Mouse (Mus musculus) layer of hippocampus, adult 9-10 months (tissue): ENCODE results near the gene Btg3.
"Not testable (repeated sequence)": the region's sequence is repeated elsewhere in the genome, so short reads cannot be mapped to it uniquely, and the experiment has no call there.

Experiments
- DNase-seq: peaks from one replicate; pipeline ENCODE4 v3.0.0; 2022; ENCODE audit warnings: low spot score

Btg3 gene

DNA sequence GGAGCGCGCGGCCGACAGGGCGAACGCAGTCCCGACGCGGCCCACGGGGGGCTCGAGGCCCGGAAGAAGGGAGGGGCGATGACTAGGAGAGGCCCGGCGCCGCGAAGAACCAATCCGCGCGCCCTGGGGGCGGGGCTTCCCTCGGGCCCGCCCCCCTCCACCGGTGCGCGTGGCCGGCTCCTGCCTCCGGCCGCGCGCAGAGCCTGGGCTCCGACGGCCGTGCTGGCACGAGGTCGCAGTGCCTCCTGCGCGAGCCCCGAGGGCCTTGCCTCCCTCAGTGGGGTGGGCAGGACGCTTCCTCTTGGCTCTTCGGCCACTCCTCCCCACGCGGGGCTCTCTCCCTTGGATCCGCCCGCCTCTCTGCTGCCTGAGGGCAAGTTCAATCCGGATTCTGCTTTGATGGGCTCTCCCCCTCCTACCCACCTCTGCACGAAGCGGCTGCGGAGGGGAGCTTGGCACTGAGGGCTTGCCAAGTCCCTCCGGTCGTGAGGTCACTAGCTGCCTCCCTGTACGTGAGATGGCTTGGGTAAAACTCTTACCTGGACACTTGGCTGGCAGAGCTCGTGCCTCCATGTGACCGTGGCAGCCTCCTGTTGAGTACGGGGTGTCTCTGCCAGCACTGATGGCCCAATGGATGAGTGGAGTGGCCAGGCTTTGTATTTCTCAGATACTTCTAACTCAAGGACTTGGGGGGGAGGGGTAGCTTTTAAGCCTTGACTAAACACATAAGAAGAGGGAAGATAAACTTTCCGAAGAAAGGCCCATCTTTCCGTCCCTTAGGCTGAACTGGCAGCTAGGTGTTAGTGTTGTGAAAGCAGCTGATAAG, at the start of gene Btg3:
Gene Btg3 (minus strand): TSS at position 448 of the 826 bp plus-strand sequence.
- DNase-seq, result peak; percentile 20

DNA sequence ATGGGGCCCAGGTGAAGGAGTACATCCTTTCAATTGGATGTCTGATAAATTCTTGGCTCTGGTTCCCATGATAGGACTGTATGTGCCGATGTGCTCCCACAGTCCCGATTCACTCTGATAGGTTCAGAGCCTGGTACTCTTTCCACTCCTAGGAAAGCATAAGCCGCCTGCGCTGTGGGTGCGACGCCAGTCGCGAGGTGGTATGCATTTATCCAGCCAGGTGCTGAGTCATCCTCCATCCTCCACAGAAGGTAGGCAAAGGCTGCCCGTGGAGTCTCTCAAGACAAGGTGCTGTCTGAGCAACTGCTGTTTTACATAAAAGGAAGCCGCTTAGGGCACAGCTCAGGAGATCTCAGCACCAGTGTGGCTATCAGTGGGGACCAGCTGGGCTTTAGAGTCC, 40.7 kb upstream of the Btg3 start:
- no peak for DNase-seq

GRCm38 (mm10) chr16:78416500-78416899, 39.5 kb upstream of the Btg3 start:
- no peak for DNase-seq

GRCm38 (mm10) chr16:78409991-78410390, 33.0 kb upstream of the Btg3 start:
- DNase-seq, result no peak

DNA sequence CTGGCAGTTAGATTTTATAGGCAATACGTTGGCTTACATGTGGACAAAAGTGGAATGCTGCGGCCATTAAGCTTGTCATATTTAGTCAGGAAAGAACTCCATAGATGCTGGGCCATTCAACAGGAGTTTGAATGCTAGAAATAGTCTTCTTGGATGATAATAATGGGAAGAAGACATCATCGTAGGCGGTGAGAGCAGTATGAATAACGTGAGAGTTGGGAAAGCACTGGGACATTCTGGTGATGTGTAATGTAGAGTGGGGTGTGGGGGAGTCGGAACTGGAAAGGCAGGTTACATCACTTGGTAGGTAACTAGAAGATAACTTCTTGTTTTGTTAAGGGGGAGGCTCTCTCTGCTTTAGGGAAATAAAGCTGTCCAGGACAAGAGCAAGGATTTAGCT, 30.9 kb upstream of the Btg3 start:
- DNase-seq, result no peak

DNA sequence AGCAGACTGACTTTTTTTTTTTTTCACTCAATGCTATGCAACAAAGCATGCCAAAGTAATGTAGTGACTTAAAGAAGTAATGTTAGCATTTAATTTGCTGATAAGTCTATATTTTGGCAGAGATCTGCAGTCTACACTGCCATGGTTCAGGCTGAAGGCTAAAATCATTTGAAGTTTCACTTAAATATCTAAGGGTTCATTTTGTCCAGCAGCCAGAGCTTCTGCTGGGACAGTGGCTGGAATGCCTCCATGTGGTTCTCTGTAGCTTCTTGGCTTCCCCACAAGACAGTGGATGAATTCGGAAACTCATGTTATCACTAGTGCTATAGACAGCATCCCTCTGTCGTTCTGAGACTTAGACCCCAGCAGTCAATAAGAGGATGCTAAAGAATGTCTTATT, 29.7 kb upstream of the Btg3 start:
- no peak for DNase-seq

GRCm38 (mm10) chr16:78402316-78402715, 25.3 kb upstream of the Btg3 start:
- DNase-seq, result no peak

DNA sequence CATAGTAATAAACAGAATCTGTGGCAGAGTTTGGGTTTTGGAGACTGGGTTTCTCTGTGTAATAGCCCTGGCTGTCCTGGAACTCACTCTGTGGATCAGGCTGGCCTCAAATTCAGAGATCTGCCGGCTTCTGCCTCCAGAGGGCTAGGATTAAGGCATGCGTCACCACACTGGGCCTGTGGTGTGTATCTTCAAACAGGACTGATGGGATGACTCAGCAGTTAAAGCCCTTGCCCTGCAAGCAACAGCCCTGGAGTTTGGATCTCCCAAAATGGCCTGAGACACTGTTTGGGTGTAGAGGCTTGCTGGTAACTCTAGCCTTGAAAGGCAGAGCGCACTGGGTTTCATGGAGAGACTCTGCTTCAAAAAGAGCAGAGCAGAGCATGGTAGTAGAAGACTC, 22.4 kb upstream of the Btg3 start:
- DNase-seq, result no peak

GRCm38 (mm10) chr16:78398734-78399133, 21.7 kb upstream of the Btg3 start:
- no peak for DNase-seq

- no peak for DNase-seq
Measured at GRCm38 (mm10) chr16:78391354-78391753, 14.4 kb upstream of the Btg3 start.

GRCm38 (mm10) chr16:78389986-78390385, 13.0 kb upstream of the Btg3 start:
- DNase-seq, result no peak

GRCm38 (mm10) chr16:78389122-78389521, 12.1 kb upstream of the Btg3 start:
- no peak for DNase-seq

DNA sequence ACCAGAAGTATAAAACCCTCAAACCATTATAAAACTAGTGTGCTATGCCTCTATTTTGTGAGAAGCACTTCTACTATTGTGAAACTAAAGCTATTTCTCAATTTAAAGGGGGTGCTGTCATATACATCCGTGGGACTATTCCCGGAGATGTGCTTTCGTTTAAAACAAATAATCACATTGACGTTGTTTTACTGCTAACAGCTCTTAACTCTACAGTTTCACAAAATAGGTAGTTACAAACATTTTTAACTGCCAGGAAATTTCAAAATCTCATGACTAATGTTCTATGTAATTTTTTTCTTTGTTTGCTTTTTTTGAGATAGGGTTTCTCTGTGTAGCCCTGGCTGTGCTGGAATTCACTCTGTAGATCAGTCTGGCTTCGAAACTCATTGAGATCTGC, 1.5 kb upstream of the Btg3 start:
- no peak for DNase-seq

DNA sequence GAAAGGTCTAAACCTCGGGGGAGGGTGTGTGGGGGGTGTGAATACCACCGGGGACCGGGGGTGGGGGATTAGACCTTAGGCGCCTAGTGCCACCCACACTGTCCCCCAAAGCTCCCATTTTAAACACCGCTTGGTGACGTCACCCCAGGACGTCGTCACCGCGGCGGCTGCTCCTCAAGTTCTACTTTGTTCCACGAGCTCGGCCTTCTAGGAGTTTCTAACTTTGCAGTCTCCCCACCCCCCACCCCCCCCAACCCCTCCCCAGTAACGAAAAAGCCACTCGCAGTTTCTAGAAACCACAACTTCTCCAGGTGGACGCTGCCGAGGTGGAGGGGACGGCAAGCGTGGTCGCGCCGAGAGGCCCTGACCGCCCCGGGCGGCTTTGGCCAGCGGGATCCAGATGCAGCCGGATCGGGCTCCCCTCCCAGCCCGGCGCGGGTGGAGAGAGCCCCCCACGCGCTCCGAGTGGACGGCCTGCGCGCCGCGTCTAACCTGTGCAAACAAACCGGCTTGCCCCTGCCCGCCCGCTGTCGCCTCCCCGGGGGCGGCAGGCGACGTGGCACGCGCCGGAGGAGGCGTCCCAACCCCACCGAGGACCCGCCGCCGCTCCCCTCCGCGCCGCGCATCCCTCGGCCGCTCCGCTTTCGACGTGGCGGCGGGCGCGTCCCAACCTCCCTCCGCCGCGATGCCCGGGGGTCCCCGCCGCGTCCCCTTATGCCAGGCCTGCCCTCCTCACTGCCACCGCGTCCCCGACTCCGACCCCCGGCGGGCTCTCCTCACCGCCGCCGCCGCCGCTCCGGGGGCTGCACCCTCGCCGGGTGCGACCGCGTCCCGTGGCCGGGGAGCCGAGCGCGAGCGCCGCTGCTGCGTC, 936 bp downstream of the Btg3 start:
- no peak for DNase-seq

DNA sequence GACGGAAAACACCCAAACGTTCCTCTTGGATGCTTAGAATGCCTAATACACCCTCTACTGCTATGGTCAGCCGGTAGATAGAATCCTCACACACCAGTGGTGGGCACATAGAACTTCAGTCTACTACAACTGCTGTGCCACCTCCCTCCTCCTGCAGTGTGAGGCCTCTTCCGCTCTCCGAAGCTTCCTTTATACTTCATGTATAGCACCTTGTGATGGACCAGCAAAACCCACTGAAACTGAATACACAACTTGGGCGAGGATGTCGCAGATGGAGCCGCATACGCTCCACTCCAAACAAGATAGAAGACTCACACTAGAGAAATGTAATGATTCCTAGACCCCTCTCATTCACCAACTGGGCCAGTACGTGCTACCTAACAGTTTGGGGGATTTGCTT, 1.8 kb downstream of the Btg3 start:
- DNase-seq, result no peak

- DNase-seq, result no peak
Measured at GRCm38 (mm10) chr16:78373743-78374142, 3.2 kb downstream of the Btg3 start.

DNA sequence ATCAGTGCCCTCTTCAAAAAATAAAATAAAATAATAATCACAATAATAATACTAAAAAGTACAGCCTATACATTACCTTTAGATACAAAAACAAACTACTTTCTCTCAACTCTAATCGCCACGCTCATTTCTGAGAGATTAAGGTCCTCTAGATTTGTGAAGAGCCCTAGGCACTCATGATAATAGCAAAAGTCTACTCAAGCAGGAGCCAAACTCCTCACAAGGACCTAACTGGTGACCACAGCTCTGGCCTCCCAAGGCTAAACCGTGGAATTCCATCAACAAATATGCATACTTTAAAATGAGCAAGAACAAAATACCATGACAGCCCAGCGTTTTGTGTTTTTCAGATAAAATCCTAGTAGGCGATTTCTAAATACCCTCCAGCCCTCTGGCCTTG, 4.2 kb downstream of the Btg3 start:
- DNase-seq, result no peak

GRCm38 (mm10) chr16:78371491-78372046, 5.4 kb downstream of the Btg3 start:
- DNase-seq, result no peak

DNA sequence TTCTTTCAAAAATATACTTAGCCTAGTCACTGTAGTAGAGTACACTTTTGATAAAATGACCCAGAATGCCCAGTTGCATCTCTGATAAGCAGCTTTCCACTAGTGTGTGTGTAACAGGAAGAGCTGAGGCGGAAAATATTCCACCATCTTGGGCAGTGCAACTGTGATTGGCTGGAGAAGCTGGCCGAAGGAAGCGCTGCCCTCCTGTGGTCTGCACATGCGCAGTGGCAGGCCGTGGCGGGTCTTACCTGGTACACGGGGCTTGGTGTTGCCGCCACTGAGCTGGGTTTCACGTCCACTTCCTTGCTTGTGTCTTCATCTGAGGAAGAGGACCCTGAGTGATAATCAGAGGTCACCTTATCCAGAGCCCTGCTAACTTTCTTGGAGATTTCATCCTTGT, 12.4 kb downstream of the Btg3 start:
- not testable (repeated sequence) for DNase-seq

- DNase-seq, result no peak
Measured at GRCm38 (mm10) chr16:78361466-78361865, 15.5 kb downstream of the Btg3 start.

- DNase-seq, result no peak
Measured at GRCm38 (mm10) chr16:78357757-78358156, 19.2 kb downstream of the Btg3 start.

DNA sequence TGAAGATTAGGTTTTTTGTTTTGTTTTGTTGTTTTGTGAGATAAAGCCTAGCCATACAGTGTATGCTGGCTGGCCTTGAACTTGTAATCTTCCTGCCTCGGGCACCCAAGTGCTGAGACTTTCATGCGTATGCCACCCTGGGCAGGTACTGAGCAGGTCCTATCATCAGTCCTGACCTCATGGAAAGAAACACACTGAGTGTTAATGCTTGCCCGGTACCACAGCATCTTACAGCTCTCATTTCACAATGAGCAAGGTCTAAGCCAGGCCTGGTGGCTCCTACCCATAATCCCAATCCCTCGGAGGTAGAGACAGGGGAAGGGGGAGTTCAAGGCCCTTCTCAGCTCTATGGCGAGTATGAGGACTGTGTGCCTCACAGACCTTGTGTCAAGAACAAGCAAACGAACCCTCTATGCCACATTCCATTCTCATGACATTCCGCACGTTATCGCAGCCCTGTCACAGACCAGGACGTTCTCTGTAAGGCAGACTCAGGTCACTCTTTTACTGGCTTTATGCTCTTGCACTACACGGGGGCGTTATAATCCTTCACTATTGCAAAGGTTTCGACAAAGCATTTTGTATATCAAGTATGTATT, 29.6 kb downstream of the Btg3 start:
- DNase-seq, result no peak
